Mouse (Mus musculus) forelimb bud, embryonic 11.5 days (tissue): ENCODE results near the gene Rdh16f1.

Experiments
- DNase-seq: peaks from one replicate; pipeline ENCODE4 v3.0.0-alpha.2; 2012; ENCODE audit warnings: low read depth, low spot score

The Rdh16f1 gene

DNA sequence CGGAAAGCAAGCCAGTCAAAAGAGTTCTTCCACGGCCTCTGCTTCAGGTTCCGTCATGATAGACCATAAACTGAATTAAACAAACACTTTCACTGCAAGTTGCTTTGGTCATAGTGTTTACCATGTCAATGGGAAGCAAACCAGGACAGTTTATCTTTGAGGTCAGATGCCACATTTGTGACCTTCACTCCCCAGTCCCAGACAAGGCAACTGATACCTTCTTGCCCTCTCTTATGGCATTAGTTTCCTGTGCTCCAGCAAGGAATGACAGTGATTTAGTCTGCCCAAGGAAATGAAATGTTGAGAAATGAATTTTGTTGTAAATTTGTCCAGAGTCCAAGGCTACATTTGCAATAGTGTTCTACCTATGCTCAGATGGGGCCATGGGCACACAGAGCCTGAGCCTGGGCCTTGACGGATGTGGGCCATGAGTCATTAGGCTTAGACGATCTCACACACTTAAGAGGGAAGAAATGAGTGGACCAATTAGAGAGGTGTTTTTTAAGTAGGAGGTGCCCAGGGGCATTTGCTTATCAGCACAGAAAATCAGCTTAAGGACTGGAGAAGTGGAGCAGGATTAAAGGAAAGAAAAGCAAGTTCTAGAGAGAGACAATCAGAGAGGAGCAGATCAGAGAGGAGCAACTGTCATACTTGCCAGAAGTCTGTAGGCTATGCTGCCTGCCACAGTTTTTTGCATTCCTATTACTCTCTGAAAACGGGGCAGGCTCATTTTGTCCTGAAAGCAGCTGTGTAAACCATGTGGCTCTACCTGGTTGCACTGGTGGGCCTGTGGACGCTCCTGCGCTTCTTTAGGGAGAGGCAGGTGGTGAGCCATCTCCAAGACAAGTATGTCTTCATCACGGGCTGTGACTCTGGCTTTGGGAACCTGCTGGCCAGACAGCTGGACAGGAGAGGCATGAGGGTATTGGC lies at the start of gene Rdh16f1, which contains the start of gene Rdh1:
Gene Rdh16f1, plus strand, starts transcription at position 607 of the 930 bp plus-strand sequence.
Gene Rdh1, plus strand, starts transcription at position 541 of the 930 bp plus-strand sequence.
- DNase-seq, result no peak

GRCm38 (mm10) chr10:127710331-127710730 lies 49.3 kb upstream of the Rdh16f1 start:
- DNase-seq, result no peak

GRCm38 (mm10) chr10:127712736-127713135 lies 46.9 kb upstream of the Rdh16f1 start:
- peak; percentile 64 for DNase-seq

GRCm38 (mm10) chr10:127721671-127722418 lies 37.7 kb upstream of the Rdh16f1 start:
- no peak for DNase-seq

DNA sequence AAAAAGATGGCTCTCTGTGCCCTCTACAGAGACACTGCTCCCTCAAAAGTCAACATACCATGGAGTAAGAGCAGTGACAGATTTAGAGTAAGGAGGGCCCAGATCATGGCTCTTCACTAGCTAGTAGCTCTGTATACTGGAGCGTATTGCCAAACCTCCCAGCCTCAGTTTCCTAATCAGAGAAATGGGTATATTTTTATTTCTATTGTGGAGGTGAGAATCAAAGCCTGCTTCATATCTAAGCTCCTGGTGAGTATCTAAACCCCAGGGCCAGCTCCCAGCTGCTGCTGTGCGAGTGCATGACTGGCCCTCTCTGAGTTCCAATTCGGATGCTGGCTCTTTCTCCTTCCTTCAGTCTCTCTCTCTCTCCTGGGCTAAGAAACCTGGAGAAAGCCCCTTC lies 35.4 kb upstream of the Rdh16f1 start, which contains the start of gene Tac2:
Gene Tac2, plus strand, starts transcription at position 301 of the 400 bp plus-strand sequence.
- DNase-seq, result no peak

DNA sequence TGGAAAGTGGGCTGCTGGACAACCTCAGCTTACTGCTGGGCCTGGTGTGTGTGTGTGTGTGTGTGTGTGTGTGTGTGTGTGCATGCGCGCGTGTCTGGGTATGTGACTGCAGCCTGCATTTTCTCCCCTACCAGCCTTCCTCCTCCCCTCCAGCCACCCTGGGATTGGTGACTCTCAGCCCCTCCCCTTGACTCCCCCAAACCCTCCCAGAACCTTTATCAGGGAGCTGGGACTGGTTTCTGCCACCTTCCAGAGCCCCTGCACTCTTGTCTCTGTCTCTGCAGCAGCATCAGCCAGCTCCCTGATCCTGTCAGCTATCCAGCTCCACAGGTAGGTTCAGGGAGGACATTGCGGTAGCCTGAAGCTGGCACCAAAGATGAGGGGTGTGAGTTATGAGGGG lies 34.5 kb upstream of the Rdh16f1 start:
- no peak for DNase-seq

DNA sequence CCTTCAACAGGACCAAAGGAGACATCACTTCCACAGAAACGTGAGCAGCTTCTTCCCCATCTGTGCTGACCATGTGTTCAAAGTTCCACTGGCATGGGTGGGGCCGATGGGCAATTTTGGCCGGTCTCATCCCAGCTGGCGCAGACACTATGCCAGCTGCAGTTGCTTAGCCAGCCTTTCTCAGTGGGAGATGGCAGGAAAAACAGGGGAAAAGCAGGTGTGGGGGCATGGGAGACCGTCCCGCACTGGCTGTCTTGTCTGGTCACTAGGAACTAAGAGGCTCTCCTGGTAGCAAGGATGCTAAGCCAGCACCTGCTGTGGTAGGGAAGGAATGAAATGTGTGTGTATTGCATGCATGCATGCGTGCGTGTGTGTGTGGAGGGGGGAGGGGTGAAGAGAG lies 31.1 kb upstream of the Rdh16f1 start:
- DNase-seq, result no peak

GRCm38 (mm10) chr10:127730285-127730932 lies 29.2 kb upstream of the Rdh16f1 start:
- no peak for DNase-seq

DNA sequence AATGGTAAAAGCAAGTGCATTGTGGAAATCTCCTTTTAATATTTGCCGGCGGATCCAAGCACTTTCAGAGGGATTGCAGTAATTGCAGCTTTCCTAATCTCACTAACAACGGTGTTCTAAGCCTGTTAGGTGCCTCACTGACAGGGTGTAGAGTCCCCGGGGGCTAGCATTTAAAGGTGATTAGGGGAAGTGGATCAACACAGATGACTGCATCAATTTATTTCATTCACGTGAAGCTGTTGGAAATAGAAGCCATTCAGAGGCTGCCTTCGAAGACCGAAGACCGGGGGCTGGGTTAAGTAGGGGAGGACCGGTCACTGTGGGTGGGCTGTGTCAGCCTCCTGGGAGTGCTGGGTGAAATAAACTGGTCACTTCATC lies 28.7 kb upstream of the Rdh16f1 start:
- no peak for DNase-seq

- no peak for DNase-seq
Observed at GRCm38 (mm10) chr10:127731397-127731796, 28.2 kb upstream of the Rdh16f1 start.

DNA sequence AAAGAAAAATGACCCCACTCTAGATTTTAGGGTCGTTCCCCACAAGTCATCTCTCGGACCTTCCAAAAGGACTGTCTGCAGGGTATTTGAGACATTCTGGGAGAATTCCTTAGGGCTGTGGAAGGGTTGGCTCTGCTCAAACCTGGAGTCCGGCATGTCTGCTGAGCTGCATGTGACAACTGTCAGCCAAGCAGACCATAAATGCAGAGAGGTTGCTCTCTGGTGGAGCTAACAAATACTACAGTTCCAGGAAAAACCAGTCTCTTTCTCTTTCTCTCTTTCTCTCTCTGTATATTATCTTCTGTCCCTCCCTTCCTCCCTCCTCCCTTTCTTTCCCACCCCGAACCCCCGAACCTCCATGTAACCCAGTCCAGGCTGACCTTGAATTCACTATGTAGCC lies 25.2 kb upstream of the Rdh16f1 start:
- no peak for DNase-seq

- DNase-seq, result no peak
Observed at GRCm38 (mm10) chr10:127736266-127736665, 23.3 kb upstream of the Rdh16f1 start.

- DNase-seq, result no peak
Observed at GRCm38 (mm10) chr10:127736916-127737315, 22.7 kb upstream of the Rdh16f1 start.

GRCm38 (mm10) chr10:127737552-127737951 lies 22.0 kb upstream of the Rdh16f1 start:
- no peak for DNase-seq

DNA sequence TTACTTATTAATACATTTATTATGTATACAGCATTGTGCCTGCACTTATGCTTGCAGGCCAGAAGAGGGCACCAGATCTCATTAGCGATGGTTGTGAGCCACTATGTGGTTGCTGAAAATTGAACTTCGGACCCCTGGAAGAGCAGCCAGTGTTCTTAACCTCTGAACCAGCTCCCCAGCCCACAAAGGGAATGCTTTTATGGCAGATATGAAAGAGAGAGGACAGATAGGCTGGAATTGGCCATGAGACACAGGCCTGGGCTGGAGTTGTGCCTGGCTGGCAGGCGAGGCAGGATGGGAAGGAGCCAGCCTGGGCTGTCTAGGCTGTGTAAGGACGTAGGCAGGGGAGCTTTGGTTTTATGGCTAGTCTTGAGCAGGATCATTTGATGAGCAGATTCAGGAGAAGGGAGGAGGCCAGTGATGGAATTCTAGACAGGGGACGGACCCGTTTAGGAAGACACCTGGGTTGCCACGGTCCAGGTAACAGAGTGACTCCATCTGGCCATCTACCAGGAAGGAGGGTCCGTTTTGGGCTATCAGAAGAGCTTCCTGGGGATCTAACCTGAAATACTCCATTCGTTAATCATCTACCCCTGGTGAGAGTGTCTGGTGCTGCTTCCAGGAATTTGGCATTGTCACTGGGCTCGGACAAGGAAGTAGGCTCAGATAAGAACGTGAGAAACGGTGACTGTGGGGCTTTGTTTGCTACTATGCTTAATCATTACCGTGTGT lies 21.3 kb upstream of the Rdh16f1 start:
- DNase-seq, result peak; percentile 57

DNA sequence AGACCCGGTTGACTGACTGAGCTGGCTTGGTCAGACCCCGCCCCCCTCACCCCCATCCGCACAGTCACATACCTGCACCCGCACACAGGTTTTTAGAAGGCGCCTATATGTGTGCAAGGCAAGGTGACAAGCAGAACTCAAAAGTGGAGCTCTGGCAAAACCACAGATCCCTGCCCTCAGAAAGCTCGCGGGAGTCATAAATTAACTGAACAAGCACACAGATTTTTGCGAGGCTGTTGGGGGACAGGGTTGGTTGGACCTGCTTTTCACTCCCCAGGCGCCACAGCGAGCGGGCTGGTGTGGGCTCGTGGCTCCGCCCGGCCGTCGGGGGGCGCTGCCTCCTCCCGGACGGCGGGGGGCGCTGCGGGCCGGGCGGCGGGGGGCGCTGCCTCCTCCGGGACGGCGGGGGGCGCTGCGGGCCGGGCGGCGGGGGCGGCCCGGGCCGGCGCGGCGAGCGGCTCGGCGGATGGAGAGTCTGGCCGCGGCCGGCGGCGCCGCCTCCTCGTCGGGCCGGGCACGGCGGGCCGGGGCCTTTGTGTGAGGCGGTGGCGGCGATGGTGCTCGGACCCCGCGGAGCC lies 20.4 kb upstream of the Rdh16f1 start, which contains the start of gene Zbtb39:
Gene Zbtb39, plus strand, starts transcription at position 456 of the 578 bp plus-strand sequence.
- DNase-seq, result peak; percentile 76

- no peak for DNase-seq
Observed at GRCm38 (mm10) chr10:127739661-127740161, 19.9 kb upstream of the Rdh16f1 start.

DNA sequence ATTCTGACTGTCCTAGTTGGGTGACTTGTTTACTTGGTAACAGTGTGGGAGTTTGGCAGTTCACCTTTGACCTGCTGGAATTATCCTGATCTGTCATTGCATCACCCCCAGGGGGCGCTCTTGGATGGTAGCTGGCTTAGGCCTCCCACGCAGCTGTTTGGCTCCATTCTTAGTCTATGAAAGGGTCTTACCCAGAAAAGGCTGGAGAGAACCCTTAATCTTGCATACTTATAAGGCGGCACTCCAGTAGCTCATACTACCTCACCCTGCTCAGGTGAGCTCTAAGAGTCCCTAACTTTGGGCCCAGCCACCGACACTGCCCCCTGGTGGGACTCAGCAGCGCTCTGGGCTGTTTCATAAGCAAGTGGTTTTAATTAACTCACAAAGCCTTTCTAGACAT lies 14.9 kb upstream of the Rdh16f1 start:
- peak; percentile 38 for DNase-seq

DNA sequence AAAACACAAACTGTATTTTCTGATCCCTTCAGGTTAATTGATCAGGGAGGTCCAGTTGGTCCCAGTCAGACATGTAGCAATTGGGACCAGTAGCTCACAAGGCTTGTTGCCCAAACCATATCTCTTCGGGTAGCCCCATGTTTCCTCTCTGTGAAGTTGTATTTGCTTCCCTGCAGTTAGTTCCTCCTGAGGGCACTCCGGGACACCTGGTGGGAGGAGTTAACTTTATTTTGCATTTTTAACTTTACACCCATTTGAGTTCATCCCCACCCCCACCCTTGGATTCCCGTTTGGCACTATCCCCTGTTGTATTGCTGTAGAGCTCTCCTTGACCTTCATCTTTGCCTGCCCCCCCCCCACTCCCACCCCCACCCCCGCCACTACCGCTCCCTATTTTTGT lies 13.7 kb upstream of the Rdh16f1 start:
- DNase-seq, result no peak

- no peak for DNase-seq
Observed at GRCm38 (mm10) chr10:127747254-127747653, 12.3 kb upstream of the Rdh16f1 start.
